Mouse (Mus musculus) heart, adult 2 months (tissue): Measurements from ENCODE around the gene Sult6b2. TPM values are rescaled to one million over a fixed set of nuclear protein-coding genes. Genes with fewer than 3 reads are reported as not detected.

Experiments used
- DNase-seq, 2 experiments: peaks; one replicate each; pipeline ENCODE4 v3.0.0; 2021
- H3K27ac ChIP-seq: fragments of 200-600 bp; 2 replicates; pipeline ENCODE4 v1.8.1; 2022
- H3K27me3 ChIP-seq: fragments of 200-500 bp; 2 replicates; pipeline ENCODE4 v1.6.1; 2012; ENCODE audit warnings: mild to moderate bottlenecking, low read length, inconsistent platforms, mixed read lengths; ENCODE audit not compliant: control insufficient read depth, insufficient read depth
- H3K36me3 ChIP-seq: fragments of 200-500 bp; 2 replicates; pipeline ENCODE4 v1.6.1; 2012; ENCODE audit warnings: low read length, inconsistent platforms; ENCODE audit not compliant: control insufficient read depth, insufficient read depth
- H3K4me1 ChIP-seq: fragments of 200-500 bp; 2 replicates; pipeline ENCODE4 v1.6.1; 2011; ENCODE audit warnings: low read length; ENCODE audit not compliant: control insufficient read depth, insufficient read depth
- H3K4me3 ChIP-seq: fragments of 200-600 bp; 2 replicates; pipeline ENCODE4 v1.8.1; 2022
- H3K79me2 ChIP-seq: fragments of 200-500 bp; replicated peaks from 2 replicates; pipeline ENCODE4 v1.6.1; 2012; ENCODE audit warnings: mild to moderate bottlenecking, inconsistent platforms, low read length, moderate library complexity, mixed read lengths; ENCODE audit not compliant: control insufficient read depth, insufficient read depth
- H3K9ac ChIP-seq: fragments of 200-500 bp; 2 replicates; pipeline ENCODE4 v1.6.1; 2012; ENCODE audit warnings: low read depth, mild to moderate bottlenecking, control low read depth, inconsistent platforms, low read length, mixed read lengths
- CTCF ChIP-seq: fragments of 200-600 bp; IDR thresholded peaks from 2 replicates; pipeline ENCODE4 v1.8.1; 2022; ENCODE audit warnings: antibody characterized with exemption, mild to moderate bottlenecking, moderate library complexity
- EP300 ChIP-seq: fragments of 200-500 bp; IDR thresholded peaks from 2 replicates; pipeline ENCODE4 v1.6.1; 2011; ENCODE audit warnings: low read depth, low read length, control low read depth; ENCODE audit not compliant: insufficient read depth
- POLR2A ChIP-seq: fragments of 200-500 bp; IDR thresholded peaks from 2 replicates; pipeline ENCODE4 v1.6.1; 2011; ENCODE audit warnings: mild to moderate bottlenecking, low read depth, low read length, control low read depth; ENCODE audit not compliant: insufficient read depth
- WGBS: fragments of 180-500 bp; shearing (Covaris S2); methylation state at CpG from one replicate; pipeline ENCODE4 v1.1.7; 2018; 5-methylcytosine and 5-hydroxymethylcytosine counted together
- intact Hi-C: fragments of 180-260 bp; cut with DNase I; formaldehyde crosslinking; loops from one replicate; pipeline ENCODE4 v1.15.1; 2025
- polyA plus RNA-seq: library from polyadenylated mRNA; depleted of rRNA; stranded (reverse); fragments of >200 nt; gene quantifications from 2 replicates; pipeline ENCODE4 v1.2.3, GENCODE M21; 2012
- total RNA-seq, 2 experiments: library from RNA; stranded (reverse); gene quantifications; 2 replicates each; pipeline ENCODE4 v1.2.3; 2021

The Sult6b2 gene
- total and polyA plus RNA-seq, 3 experiments, result 0.12 TPM; not detected in 2

DNA sequence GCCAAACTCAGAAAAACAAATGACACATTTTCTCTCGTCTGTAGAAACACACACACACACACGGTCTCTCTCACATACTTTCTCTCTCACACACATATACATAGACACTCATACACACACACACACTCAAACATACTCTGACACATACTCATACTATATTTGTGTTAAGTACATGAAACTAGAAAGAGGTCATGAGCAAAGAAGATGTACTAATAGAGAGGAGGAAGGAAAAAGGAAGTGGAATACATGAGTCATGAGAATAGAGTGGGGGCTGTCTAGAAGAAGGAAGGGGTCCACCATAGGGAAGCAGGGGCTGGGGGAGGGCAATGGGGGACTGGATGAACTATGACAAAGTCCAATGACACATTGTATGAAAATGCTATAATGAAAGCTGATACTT lies 57.1 kb downstream of the Sult6b2 start:
- no peaks in the 10 kb centered on the region for H3K27me3 ChIP-seq
- no peak overlapping the region for H3K4me3 ChIP-seq
- no peak overlapping the region for H3K9ac ChIP-seq
- H3K4me1 ChIP-seq, result no peaks in the 10 kb centered on the region
- H3K27ac ChIP-seq, result peak overlapping the region; percentile 18
- no peaks in the 10 kb centered on the region for H3K79me2 ChIP-seq
- intact Hi-C loops, result no loop called here
- no peak for DNase-seq
- TF ChIP-seq POLR2A, result no peak
- no peak for TF ChIP-seq EP300
- TF ChIP-seq CTCF, result no peak
- WGBS, result 77% methylated on average over 2 of the region's 2 CpGs
- H3K36me3 ChIP-seq, result no peaks in the 10 kb centered on the region

DNA sequence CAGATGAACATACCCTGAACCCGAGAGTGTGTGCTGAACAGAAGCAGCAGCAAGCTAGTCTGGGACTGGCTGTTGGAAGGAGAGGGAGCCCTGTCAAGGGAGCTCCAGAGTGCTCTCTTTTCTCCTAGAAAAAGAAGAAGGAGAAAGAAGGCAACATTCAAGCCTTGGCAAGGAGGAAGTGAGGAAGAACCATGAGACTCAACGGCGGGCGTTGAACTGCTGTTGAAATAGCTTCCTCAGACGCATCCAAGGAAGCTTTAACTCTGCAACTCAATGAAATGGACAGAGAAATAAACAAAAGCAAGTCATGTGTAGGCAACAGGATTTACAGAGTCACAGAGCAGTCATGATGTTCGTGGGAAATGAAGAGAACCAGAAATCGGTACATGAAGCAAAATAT lies 57.5 kb downstream of the Sult6b2 start:
- Histone ChIP-seq H3K27ac (no peak overlapping the region), H3K36me3 (no peaks in the 10 kb centered on the region), H3K79me2 (no peaks in the 10 kb centered on the region), H3K9ac (no peak overlapping the region), H3K27me3 (no peaks in the 10 kb centered on the region), H3K4me3 (no peak overlapping the region), H3K4me1 (no peaks in the 10 kb centered on the region)
- TF ChIP-seq CTCF, result no peak
- no peak for TF ChIP-seq EP300
- TF ChIP-seq POLR2A, result no peak
- intact Hi-C loops, result no loop called here
- peak in 1 of 2 experiments; percentile 21 for DNase-seq
- 62% methylated on average over 7 of the region's 7 CpGs for WGBS

- no peaks in the 10 kb centered on the region for H3K4me1 ChIP-seq
- no peak overlapping the region for H3K27ac ChIP-seq
- no peak overlapping the region for H3K4me3 ChIP-seq
- H3K27me3 ChIP-seq, result no peaks in the 10 kb centered on the region
- no peak for DNase-seq
- no peak overlapping the region for H3K9ac ChIP-seq
- no peaks in the 10 kb centered on the region for H3K79me2 ChIP-seq
- WGBS, result 96% methylated on average over 5 of the region's 5 CpGs
- no peak for TF ChIP-seq CTCF
- no peak for TF ChIP-seq POLR2A
- no peak for TF ChIP-seq EP300
- intact Hi-C loops, result no loop called here
- H3K36me3 ChIP-seq, result no peaks in the 10 kb centered on the region
Observed at GRCm38 (mm10) chr6:142745484-142745883, 58.8 kb downstream of the Sult6b2 start.

- DNase-seq, result no peak
- Histone ChIP-seq H3K9ac (no peak overlapping the region), H3K27me3 (no peaks in the 10 kb centered on the region), H3K79me2 (no peaks in the 10 kb centered on the region), H3K4me1 (no peaks in the 10 kb centered on the region), H3K36me3 (no peaks in the 10 kb centered on the region), H3K27ac (no peak overlapping the region), H3K4me3 (no peak overlapping the region)
- WGBS, result 78% methylated on average over 4 of the region's 4 CpGs
- intact Hi-C loops, result no loop called here
- no peak for TF ChIP-seq CTCF
- TF ChIP-seq POLR2A, result no peak
- no peak for TF ChIP-seq EP300
Observed at GRCm38 (mm10) chr6:142743193-142743592, 61.1 kb downstream of the Sult6b2 start.

DNA sequence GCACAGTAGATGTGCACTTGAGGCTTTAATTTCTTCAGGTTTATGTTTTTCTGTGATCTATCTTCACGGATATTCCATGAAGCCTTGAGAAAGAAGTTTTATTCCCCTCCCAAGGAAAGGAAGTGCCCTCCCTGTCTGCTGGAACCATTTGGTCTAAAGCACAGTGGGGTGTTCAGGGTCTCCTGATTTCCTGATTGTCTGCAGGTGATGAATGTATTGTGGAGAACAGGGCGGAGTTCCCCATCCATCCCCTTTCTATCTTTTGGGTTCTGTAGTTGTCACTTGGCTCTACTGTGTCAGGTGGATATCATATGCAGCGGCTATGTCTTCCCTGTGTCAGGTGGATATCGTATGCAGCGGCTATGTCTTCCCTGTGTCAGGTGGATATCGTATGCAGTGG lies 62.5 kb downstream of the Sult6b2 start:
- no peak overlapping the region for H3K4me3 ChIP-seq
- H3K9ac ChIP-seq, result no peak overlapping the region
- TF ChIP-seq CTCF (no peak), POLR2A (no peak), EP300 (no peak)
- no peaks in the 10 kb centered on the region for H3K36me3 ChIP-seq
- no peaks in the 10 kb centered on the region for H3K4me1 ChIP-seq
- no peaks in the 10 kb centered on the region for H3K27me3 ChIP-seq
- DNase-seq, result no peak
- 83% methylated on average over 6 of the region's 6 CpGs for WGBS
- intact Hi-C loops, result no loop called here
- H3K27ac ChIP-seq, result no peak overlapping the region
- H3K79me2 ChIP-seq, result no peaks in the 10 kb centered on the region

GRCm38 (mm10) chr6:142738637-142739036 lies 65.7 kb downstream of the Sult6b2 start:
- Histone ChIP-seq H3K27ac (no peak overlapping the region), H3K36me3 (no peaks in the 10 kb centered on the region), H3K79me2 (no peaks in the 10 kb centered on the region), H3K4me3 (no peak overlapping the region), H3K4me1 (no peaks in the 10 kb centered on the region), H3K27me3 (no peaks in the 10 kb centered on the region), H3K9ac (no peak overlapping the region)
- intact Hi-C loops, result loop anchor here (5.0 kb wide), 1 partner anchor 166 kb away; the partner anchor contains the start of gene Kcnj8
- DNase-seq, result no peak
- no peak for TF ChIP-seq CTCF
- no peak for TF ChIP-seq EP300
- TF ChIP-seq POLR2A, result no peak
- 84% methylated on average over 6 of the region's 6 CpGs for WGBS

DNA sequence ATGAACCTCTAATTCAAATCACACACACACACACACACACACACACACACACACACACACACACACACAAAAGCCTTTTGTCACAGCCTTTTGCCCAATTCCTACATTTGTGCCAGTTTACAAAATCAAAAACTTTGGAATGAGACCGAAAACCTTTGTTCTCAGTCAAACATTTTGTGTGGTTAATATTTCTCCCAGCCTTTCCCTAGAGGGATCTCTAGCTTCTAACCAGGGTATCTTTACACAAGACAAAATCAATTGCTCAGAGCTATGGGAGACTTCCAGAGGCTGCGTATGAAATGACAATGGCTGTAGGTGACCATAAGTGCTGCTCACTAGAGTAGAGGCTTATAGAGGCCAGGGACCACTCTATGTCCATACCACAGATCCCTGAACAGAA lies 66.1 kb downstream of the Sult6b2 start:
- no peaks in the 10 kb centered on the region for H3K27me3 ChIP-seq
- TF ChIP-seq POLR2A, result no peak
- no peak for TF ChIP-seq EP300
- TF ChIP-seq CTCF, result no peak
- no peaks in the 10 kb centered on the region for H3K79me2 ChIP-seq
- H3K4me1 ChIP-seq, result no peaks in the 10 kb centered on the region
- no peak overlapping the region for H3K27ac ChIP-seq
- H3K9ac ChIP-seq, result no peak overlapping the region
- DNase-seq, result no peak
- no peak overlapping the region for H3K4me3 ChIP-seq
- H3K36me3 ChIP-seq, result no peaks in the 10 kb centered on the region
- intact Hi-C loops, result loop anchor here (5.0 kb wide), 1 partner anchor 166 kb away; the partner anchor contains the start of gene Kcnj8
- WGBS, result 89% methylated on average over 2 of the region's 2 CpGs
